Mouse (Mus musculus) neutrophil, adult 65 days (primary cell): Measurements from ENCODE around the gene Tdrd6. TPM values are rescaled to one million over a fixed set of nuclear protein-coding genes. Genes with fewer than 3 reads are reported as not detected.

Experiments used
- total RNA-seq: library from RNA; stranded (reverse); gene quantifications from 2 replicates; pipeline ENCODE4 v1.2.4, GENCODE M21; 2023

Gene Tdrd6
- not detected in 2 replicates for total RNA-seq

GRCm38 (mm10) chr17:43629496-43630426 lies at the start of gene Tdrd6:
Gene Tdrd6 (minus strand): TSS chr17:43630299.

GRCm38 (mm10) chr17:43667290-43667843 lies 37.3 kb upstream of the Tdrd6 start, which contains the start of gene Cyp39a1:
Gene Cyp39a1 (plus strand): TSS chr17:43667425.

GRCm38 (mm10) chr17:43666576-43667289 lies 36.6 kb upstream of the Tdrd6 start, which contains the start of gene Slc25a27:
Gene Slc25a27 (minus strand): TSS chr17:43667214.

GRCm38 (mm10) chr17:43567992-43568888 lies 61.9 kb downstream of the Tdrd6 start, which contains the start of gene Pla2g7:
Gene Pla2g7 (plus strand): TSS chr17:43568098.

Other genes starting within 250 kb of the Tdrd6 start
- gene Mep1a, start 127.5 kb downstream of the Tdrd6 start, total RNA-seq = not detected in 2 replicates
- 0.73 and 0.91 TPM in 2 replicates for gene Ankrd66, start 86.7 kb downstream of the Tdrd6 start, total RNA-seq
- gene Pla2g7, start 62.2 kb downstream of the Tdrd6 start, total RNA-seq = 100 and 107 TPM in 2 replicates
- 2.1 and 3.1 TPM in 2 replicates for gene Slc25a27, start 36.9 kb upstream of the Tdrd6 start, total RNA-seq
- 4.5 and 5.4 TPM in 2 replicates for gene Cyp39a1, start 37.1 kb upstream of the Tdrd6 start, total RNA-seq
- not detected in 2 replicates for gene Rcan2, start 171.1 kb upstream of the Tdrd6 start, total RNA-seq